In genomic region chr17:56264020-56264419, GRCm38 (mm10) we compare ENCODE assay signal across 8 mouse cellular contexts. TPM values are rescaled to one million over a fixed set of nuclear protein-coding genes. Genes with fewer than 3 reads are reported as not detected.
A peak's percentile ranks its signal among the peaks of the same experiment; 100 is the strongest.
DNase-seq lines count a peak whose midpoint lies in the region; ATAC-seq lines count a peak whose summit lies in the region.

No protein-coding gene starts in this region.

- peaks cover 47% of the 10 kb centered on the region for H3K36me3 ChIP-seq in forebrain, embryonic 15.5 days
- H3K36me3 ChIP-seq in hindbrain, embryonic 11.5 days (ENCODE audit: control insufficient read depth, insufficient read depth, low read length): peaks cover 6% of the 10 kb centered on the region; the same call in 1 of the 2 replicates
- peaks cover 38% of the 10 kb centered on the region for H3K36me3 ChIP-seq in lung, embryonic 15.5 days

- 18% methylated on average over 8 of the region's 8 CpGs for WGBS in forebrain, embryonic 15.5 days
- 22% methylated on average over 8 of the region's 8 CpGs for WGBS in hindbrain, embryonic 11.5 days
- WGBS in lung, embryonic 15.5 days: 14% methylated on average over 8 of the region's 8 CpGs

- H3K9me3 ChIP-seq in forebrain, embryonic 15.5 days: no peaks in the 10 kb centered on the region
- no peaks in the 10 kb centered on the region for H3K9me3 ChIP-seq in hindbrain, embryonic 11.5 days (ENCODE audit: control insufficient read depth, low read length)
- H3K9me3 ChIP-seq in lung, embryonic 15.5 days: no peaks in the 10 kb centered on the region

- DNase-seq in ES-CJ7 (ENCODE audit: low read depth, low spot score): peak; percentile 94
- peak; percentile 70 for DNase-seq in c-Kit-positive CD71-positive TER-119-positive erythroid progenitor cells, embryonic 14.5 days (ENCODE audit: low spot score)
- peak; percentile 85 for DNase-seq in hindbrain, embryonic 11.5 days (ENCODE audit: low spot score)
- DNase-seq in layer of hippocampus, adult 9-10 months (ENCODE audit: low spot score): peak; percentile 67
- peak; percentile 67 to 84 for DNase-seq in thymus, postnatal 10 days (ENCODE audit: low spot score in 2 of 2)

- H3K9ac ChIP-seq in forebrain, embryonic 15.5 days (replicated peaks): no peak overlapping the region
- H3K9ac ChIP-seq in hindbrain, embryonic 11.5 days (ENCODE audit: low read depth, low read length): no peak overlapping the region
- no peak overlapping the region for H3K9ac ChIP-seq in lung, embryonic 15.5 days

- H3K27me3 ChIP-seq in forebrain, embryonic 15.5 days: no peaks in the 10 kb centered on the region
- no peaks in the 10 kb centered on the region for H3K27me3 ChIP-seq in hindbrain, embryonic 11.5 days (ENCODE audit: control insufficient read depth, insufficient read depth, low read length)
- no peaks in the 10 kb centered on the region for H3K27me3 ChIP-seq in lung, embryonic 15.5 days

- no peak overlapping the region for H3K4me2 ChIP-seq in forebrain, embryonic 15.5 days (replicated peaks)
- H3K4me2 ChIP-seq in hindbrain, embryonic 11.5 days (replicated peaks; ENCODE audit: low read depth, low read length): no peak overlapping the region
- no peak overlapping the region for H3K4me2 ChIP-seq in lung, embryonic 15.5 days

- H3K4me1 ChIP-seq in forebrain, embryonic 15.5 days: peaks cover 47% of the 10 kb centered on the region
- 0 out of 2 replicates have a peak, but pooled peaks cover 2% of the 10 kb centered on the region for H3K4me1 ChIP-seq in hindbrain, embryonic 11.5 days (replicated peaks; ENCODE audit: control insufficient read depth, insufficient read depth, low read length)
- H3K4me1 ChIP-seq in lung, embryonic 15.5 days: peaks cover 23% of the 10 kb centered on the region; the same call in 1 of the 2 replicates

- H3K27ac ChIP-seq in forebrain, embryonic 15.5 days (replicated peaks): no peak overlapping the region
- no peak overlapping the region for H3K27ac ChIP-seq in hindbrain, embryonic 11.5 days (ENCODE audit: low read depth, low read length)
- H3K27ac ChIP-seq in lung, embryonic 15.5 days: no peak overlapping the region

- peak; percentile 61 for ATAC-seq in forebrain, embryonic 15.5 days (replicated peaks)
- peak; percentile 77 for ATAC-seq in hindbrain, embryonic 11.5 days (ENCODE audit: low FRiP score)
- ATAC-seq in lung, embryonic 15.5 days (ENCODE audit: borderline replicate concordance, extremely low read depth, low FRiP score, low TSS enrichment): peak; percentile 51; the same call in 1 of the 2 replicates
- ATAC-seq in neutrophil, adult 5-6 weeks (ENCODE audit: extremely low read depth, insufficient number of reproducible peaks, low FRiP score, poor library complexity, severe bottlenecking): peak; percentile 65

- H3K4me3 ChIP-seq in forebrain, embryonic 15.5 days: no peak overlapping the region
- H3K4me3 ChIP-seq in hindbrain, embryonic 11.5 days (ENCODE audit: low read depth, low read length): no peak overlapping the region
- no peak overlapping the region for H3K4me3 ChIP-seq in lung, embryonic 15.5 days

RNA-seq across cellular contexts. Expression of gene Fem1a, which starts 7.4 kb away (rescaled TPM):
- 21.4 and 22.9 TPM in 2 replicates for polyA plus RNA-seq in forebrain, embryonic 15.5 days (2015; fragmentation: Nextera tagmentation; extraction: Ambion mirVana)
- polyA plus RNA-seq in hindbrain, embryonic 11.5 days (2014; fragmentation: Nextera tagmentation; extraction: Ambion mirVana): 12.8 and 14.4 TPM in 2 replicates
- polyA plus RNA-seq in lung, embryonic 15.5 days (2015; fragmentation: Nextera tagmentation; extraction: Ambion mirVana): 11.7 and 13.3 TPM in 2 replicates
- 22.2 and 23.8 TPM in 2 replicates for total RNA-seq in neutrophil, adult 5-6 weeks (2017)

RNA-seq across cellular contexts. Expression of gene Ticam1, which starts 12.6 kb away (rescaled TPM):
- 1.3 and 1.7 TPM in 2 replicates for polyA plus RNA-seq in forebrain, embryonic 15.5 days (2015; fragmentation: Nextera tagmentation; extraction: Ambion mirVana)
- polyA plus RNA-seq in hindbrain, embryonic 11.5 days (2014; fragmentation: Nextera tagmentation; extraction: Ambion mirVana): 2.1 and 2.7 TPM in 2 replicates
- polyA plus RNA-seq in lung, embryonic 15.5 days (2015; fragmentation: Nextera tagmentation; extraction: Ambion mirVana): 4.2 and 4.6 TPM in 2 replicates
- total RNA-seq in neutrophil, adult 5-6 weeks (2017): 4.8 and 6.4 TPM in 2 replicates

RNA-seq across cellular contexts. Expression of gene Plin3, which starts 28.7 kb away (rescaled TPM):
- 10.9 and 13.6 TPM in 2 replicates for polyA plus RNA-seq in forebrain, embryonic 15.5 days (2015; fragmentation: Nextera tagmentation; extraction: Ambion mirVana)
- polyA plus RNA-seq in hindbrain, embryonic 11.5 days (2014; fragmentation: Nextera tagmentation; extraction: Ambion mirVana): 25.0 and 26.2 TPM in 2 replicates
- 82.4 and 82.5 TPM in 2 replicates for polyA plus RNA-seq in lung, embryonic 15.5 days (2015; fragmentation: Nextera tagmentation; extraction: Ambion mirVana)
- total RNA-seq in neutrophil, adult 5-6 weeks (2017): 13.5 and 14.2 TPM in 2 replicates

RNA-seq across cellular contexts. Expression of gene Arrdc5, which starts 36.1 kb away (rescaled TPM):
- not detected in 2 replicates for polyA plus RNA-seq in forebrain, embryonic 15.5 days (2015; fragmentation: Nextera tagmentation; extraction: Ambion mirVana)
- polyA plus RNA-seq in hindbrain, embryonic 11.5 days (2014; fragmentation: Nextera tagmentation; extraction: Ambion mirVana): not detected in 2 replicates
- polyA plus RNA-seq in lung, embryonic 15.5 days (2015; fragmentation: Nextera tagmentation; extraction: Ambion mirVana): not detected in 2 replicates
- total RNA-seq in neutrophil, adult 5-6 weeks (2017): not detected in 2 replicates

RNA-seq across cellular contexts. Expression of gene Uhrf1, which starts 39.1 kb away (rescaled TPM):
- 55.6 and 65.1 TPM in 2 replicates for polyA plus RNA-seq in forebrain, embryonic 15.5 days (2015; fragmentation: Nextera tagmentation; extraction: Ambion mirVana)
- polyA plus RNA-seq in hindbrain, embryonic 11.5 days (2014; fragmentation: Nextera tagmentation; extraction: Ambion mirVana): 77.7 and 95.9 TPM in 2 replicates
- 148 and 150 TPM in 2 replicates for polyA plus RNA-seq in lung, embryonic 15.5 days (2015; fragmentation: Nextera tagmentation; extraction: Ambion mirVana)
- total RNA-seq in neutrophil, adult 5-6 weeks (2017): 2.3 and 2.4 TPM in 2 replicates
